Mouse (Mus musculus) spleen, adult 2 months (tissue): ENCODE measurements around the gene 3110082I17Rik. TPM values are rescaled to one million over a fixed set of nuclear protein-coding genes. Genes with fewer than 3 reads are reported as not detected.
"Not testable (repeated sequence)": the region's sequence is repeated elsewhere in the genome, so short reads cannot be mapped to it uniquely, and the experiment has no call there.

Experiments used
- DNase-seq, 2 experiments: peaks; one replicate each; pipeline versions ENCODE4 v3.0.0 to v3.0.0-alpha.2; 2012 to 2021; ENCODE audit warnings: low spot score in 2 of 2, low read depth in 1 of 2
- H3K27ac ChIP-seq: fragments of 200-500 bp; 2 replicates; pipeline ENCODE4 v1.5.1; 2012; ENCODE audit warnings: low read length, inconsistent platforms; ENCODE audit not compliant: insufficient read depth
- H3K27me3 ChIP-seq: fragments of 200-500 bp; 2 replicates; pipeline ENCODE4 v1.6.1; 2012; ENCODE audit warnings: mild to moderate bottlenecking, moderate library complexity, low read length, inconsistent platforms; ENCODE audit not compliant: control insufficient read depth, insufficient read depth
- H3K36me3 ChIP-seq: fragments of 200-500 bp; 2 replicates; pipeline ENCODE4 v1.6.1; 2012; ENCODE audit warnings: mild to moderate bottlenecking, low read length, inconsistent platforms; ENCODE audit not compliant: control insufficient read depth, insufficient read depth
- H3K4me1 ChIP-seq: fragments of 200-500 bp; 2 replicates; pipeline ENCODE4 v1.6.1; 2011; ENCODE audit warnings: inconsistent platforms; ENCODE audit not compliant: control insufficient read depth, insufficient read depth, insufficient read length
- H3K4me3 ChIP-seq: fragments of 200-500 bp; 2 replicates; pipeline ENCODE4 v1.5.1; 2011; ENCODE audit warnings: mild to moderate bottlenecking, inconsistent platforms; ENCODE audit not compliant: insufficient read depth, insufficient read length; ENCODE audit errors: extremely low read depth
- CTCF ChIP-seq: fragments of 200-500 bp; IDR thresholded peaks from 2 replicates; pipeline ENCODE4 v1.5.1; 2011; ENCODE audit warnings: mild to moderate bottlenecking, inconsistent platforms; ENCODE audit not compliant: insufficient read depth, insufficient read length, insufficient replicate concordance; ENCODE audit errors: extremely low read depth
- POLR2A ChIP-seq: fragments of 200-500 bp; IDR thresholded peaks from 2 replicates; pipeline ENCODE4 v1.6.1; 2011; ENCODE audit warnings: low read depth, low read length, inconsistent platforms
- WGBS: fragments of 180-500 bp; shearing (Covaris S2); methylation state at CpG from one replicate; pipeline ENCODE4 v1.1.7; 2018; 5-methylcytosine and 5-hydroxymethylcytosine counted together
- polyA plus RNA-seq: library from polyadenylated mRNA; depleted of rRNA; stranded (reverse); fragments of >200 nt; gene quantifications from 2 replicates; pipeline ENCODE4 v1.2.3, GENCODE M21; 2012

Gene 3110082I17Rik
- polyA plus RNA-seq, 1 experiment, result 5.2 TPM

DNA sequence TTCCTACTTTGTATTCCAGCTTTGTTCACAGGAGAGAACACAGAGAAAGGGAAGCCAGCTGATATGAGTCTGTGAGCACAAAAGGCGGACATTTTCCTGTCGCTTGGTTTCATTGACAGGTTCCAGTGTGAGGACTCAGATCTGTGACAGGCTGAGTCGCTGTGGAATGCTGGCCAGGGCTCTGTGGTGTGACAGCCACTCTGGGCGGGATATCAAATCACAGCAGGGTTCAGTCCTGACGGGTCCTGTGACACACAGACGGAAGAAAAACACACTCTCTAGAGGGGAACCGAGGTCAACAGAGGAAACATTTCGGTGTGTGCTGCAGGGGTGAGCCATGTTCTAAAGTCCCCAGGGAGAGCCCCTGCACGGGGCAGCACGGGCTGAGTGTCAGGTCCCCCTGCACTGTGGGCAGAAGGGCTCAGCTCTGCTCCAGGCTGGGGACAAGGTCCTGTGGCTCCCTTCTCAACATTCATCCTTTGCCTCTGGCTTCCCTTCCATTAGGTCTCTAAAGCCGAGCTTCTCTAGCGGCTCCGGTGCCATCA is 122.4 kb downstream of the 3110082I17Rik start:
- 64% methylated on average over 13 of the region's 13 CpGs for WGBS
- no peaks in the 10 kb centered on the region for H3K4me1 ChIP-seq
- no peak for DNase-seq
- H3K27ac ChIP-seq, result no peak overlapping the region
- peaks cover 28% of the 10 kb centered on the region for H3K36me3 ChIP-seq
- no peak for TF ChIP-seq POLR2A
- TF ChIP-seq CTCF, result no peak
- H3K27me3 ChIP-seq, result no peaks in the 10 kb centered on the region
- no peak overlapping the region for H3K4me3 ChIP-seq

- WGBS, result 84% methylated on average over 4 of the region's 4 CpGs
- H3K36me3 ChIP-seq, result peaks cover 17% of the 10 kb centered on the region
Measured at GRCm38 (mm10) chr5:139335634-139336033, 124.7 kb downstream of the 3110082I17Rik start.

DNA sequence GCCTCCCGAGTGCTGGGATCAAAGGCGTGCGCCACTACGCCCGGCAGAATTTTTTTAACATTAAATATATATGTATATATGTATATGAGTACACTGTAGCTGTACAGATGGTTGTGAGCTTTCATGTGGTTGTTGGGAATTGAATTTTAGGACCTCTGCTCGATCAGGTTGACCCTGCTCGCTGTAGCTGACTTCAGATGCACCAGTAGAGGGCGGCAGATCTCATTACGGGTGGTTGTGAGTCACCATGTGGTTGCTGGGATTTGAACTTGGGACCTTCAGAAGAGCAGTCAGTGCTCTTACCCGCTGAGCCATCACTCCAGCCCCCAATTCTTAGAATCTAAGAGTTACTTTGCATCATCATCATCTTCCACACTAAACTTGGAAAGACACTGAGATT is 125.9 kb downstream of the 3110082I17Rik start:
- not testable (repeated sequence) for H3K27ac ChIP-seq, DNase-seq, H3K4me1 ChIP-seq, H3K4me3 ChIP-seq, H3K27me3 ChIP-seq
- 90% methylated on average over 10 of the region's 10 CpGs for WGBS
- peaks cover 10% of the 10 kb centered on the region for H3K36me3 ChIP-seq

More at GRCm38 (mm10) chr5:139335634-139336033, 124.7 kb downstream of the 3110082I17Rik start:
- no peak overlapping the region for H3K4me3 ChIP-seq
- no peak for DNase-seq
- TF ChIP-seq POLR2A, result no peak
- TF ChIP-seq CTCF, result no peak
- H3K27ac ChIP-seq, result no peak overlapping the region
- no peaks in the 10 kb centered on the region for H3K4me1 ChIP-seq
- no peaks in the 10 kb centered on the region for H3K27me3 ChIP-seq

DNA sequence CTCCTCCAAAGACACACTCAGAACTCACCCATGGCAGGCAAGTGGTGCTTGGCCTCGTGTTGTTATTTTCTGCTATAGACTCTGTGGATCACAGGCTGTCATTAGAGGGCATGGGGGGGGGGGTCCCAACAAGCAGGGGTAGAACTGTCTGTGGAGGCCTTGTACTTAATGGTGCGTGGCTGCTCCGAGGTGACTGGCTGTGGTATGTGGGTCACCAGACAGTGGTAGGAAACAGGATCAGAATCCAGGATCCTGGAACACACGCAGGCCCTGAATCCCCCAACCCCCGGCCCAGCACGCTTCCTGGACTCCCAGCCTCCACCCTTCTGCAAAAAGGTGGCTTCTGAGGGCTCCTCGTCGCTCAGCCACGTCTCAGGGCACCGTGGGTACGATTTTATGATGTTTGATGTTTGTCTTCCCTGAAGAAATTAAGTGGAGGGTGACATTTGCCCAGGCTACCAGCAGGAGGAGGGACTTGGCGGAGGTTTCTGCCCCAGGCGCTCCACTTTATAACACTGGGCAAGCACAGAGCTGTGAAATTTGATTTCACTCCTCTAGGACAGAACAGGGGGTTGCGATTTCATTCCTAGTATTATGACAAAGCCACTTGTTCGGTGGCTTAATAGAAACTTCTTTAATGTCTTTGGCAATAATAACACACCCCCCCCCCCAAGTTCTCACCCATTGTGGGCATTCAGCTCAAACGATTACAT is 126.9 kb downstream of the 3110082I17Rik start:
- Histone ChIP-seq H3K27me3 (no peaks in the 10 kb centered on the region), H3K4me3 (no peak overlapping the region), H3K27ac (no peak overlapping the region), H3K4me1 (no peaks in the 10 kb centered on the region), H3K36me3 (peaks cover 8% of the 10 kb centered on the region)
- no peak for DNase-seq
- 88% methylated on average over 16 of the region's 16 CpGs for WGBS
- TF ChIP-seq POLR2A (no peak), CTCF (no peak)

DNA sequence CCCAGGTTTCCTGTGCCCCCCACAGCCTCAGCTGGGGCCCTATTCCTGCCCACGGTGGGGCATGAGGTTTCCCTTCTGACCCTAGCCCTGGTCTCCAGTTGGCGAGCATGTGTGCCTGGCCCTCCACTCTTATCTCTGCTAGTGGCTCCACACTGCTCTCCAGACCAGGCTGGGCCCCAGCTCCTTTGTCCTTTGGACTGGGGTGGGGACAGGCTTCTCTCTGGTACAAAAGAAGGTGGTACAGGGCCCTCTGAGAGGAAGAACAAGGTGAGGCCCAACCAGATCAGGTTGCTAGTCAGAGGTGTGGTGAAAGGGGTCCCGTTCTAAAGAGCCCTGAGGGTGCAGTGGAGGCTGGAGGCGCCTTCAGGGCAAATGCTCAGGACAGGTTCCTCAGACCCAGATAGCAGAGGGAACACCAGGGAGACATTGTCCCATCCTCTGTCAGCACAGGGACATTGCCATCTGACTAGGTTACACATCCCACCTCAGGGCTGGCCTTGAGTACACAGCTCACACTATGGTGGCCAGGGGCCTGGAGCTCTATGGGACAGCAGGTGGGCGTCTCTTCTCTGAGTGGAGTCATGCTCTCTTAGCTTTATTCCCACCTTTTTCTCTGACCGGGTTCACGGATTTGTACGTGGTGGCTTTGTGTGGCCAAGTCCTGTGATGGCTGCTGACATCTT is 127.6 kb downstream of the 3110082I17Rik start:
- no peaks in the 10 kb centered on the region for H3K4me1 ChIP-seq
- H3K27me3 ChIP-seq, result no peaks in the 10 kb centered on the region
- H3K4me3 ChIP-seq, result no peak overlapping the region
- H3K36me3 ChIP-seq, result peaks cover 4% of the 10 kb centered on the region
- TF ChIP-seq POLR2A (no peak), CTCF (no peak)
- H3K27ac ChIP-seq, result no peak overlapping the region
- WGBS, result 89% methylated on average over 8 of the region's 8 CpGs
- no peak for DNase-seq

GRCm38 (mm10) chr5:139331742-139332141 is 128.6 kb downstream of the 3110082I17Rik start:
- H3K27me3 ChIP-seq, result no peaks in the 10 kb centered on the region
- H3K4me1 ChIP-seq, result no peaks in the 10 kb centered on the region
- WGBS, result 22% methylated on average over 8 of the region's 8 CpGs
- TF ChIP-seq POLR2A (no peak), CTCF (peak; percentile 94)
- peak in 1 of 2 experiments; percentile 64 for DNase-seq
- H3K27ac ChIP-seq, result no peak overlapping the region
- H3K36me3 ChIP-seq, result peaks cover 2% of the 10 kb centered on the region; the same call in 1 of the 2 replicates
- no peak overlapping the region for H3K4me3 ChIP-seq

- H3K27ac ChIP-seq, result no peak overlapping the region
Measured at GRCm38 (mm10) chr5:139330766-139331165, 129.6 kb downstream of the 3110082I17Rik start.

More at GRCm38 (mm10) chr5:139330766-139331165, 129.6 kb downstream of the 3110082I17Rik start:
- Histone ChIP-seq H3K4me3 (no peak overlapping the region), H3K27me3 (no peaks in the 10 kb centered on the region), H3K4me1 (no peaks in the 10 kb centered on the region), H3K36me3 (no peaks in the 10 kb centered on the region)
- DNase-seq, result no peak
- WGBS, result 79% methylated on average over 7 of the region's 7 CpGs
- no peak for TF ChIP-seq POLR2A
- no peak for TF ChIP-seq CTCF
